Mouse (Mus musculus) heart, embryonic 15.5 days (tissue): Measurements from ENCODE around the gene Tnni3k. TPM values are rescaled to one million over a fixed set of nuclear protein-coding genes. Genes with fewer than 3 reads are reported as not detected.

Source experiments
- ATAC-seq: fragments of 200-750 bp; cut with Nextera tagmentation; replicated peaks from 2 replicates; pipeline ENCODE4 v1.8.0; 2017; ENCODE audit warnings: low read depth, moderate TSS enrichment; ENCODE audit not compliant: insufficient number of reproducible peaks, insufficient read depth, low FRiP score
- H3K27ac ChIP-seq: fragments of 300-500 bp; sonication (generic); 2 replicates; pipeline ENCODE4 v1.5.1; 2015; ENCODE audit warnings: mild to moderate bottlenecking, inconsistent platforms
- H3K27me3 ChIP-seq: fragments of 300-500 bp; sonication (generic); 2 replicates; pipeline ENCODE4 v1.6.1; 2015; ENCODE audit warnings: inconsistent platforms
- H3K36me3 ChIP-seq: fragments of 300-500 bp; sonication (generic); 2 replicates; pipeline ENCODE4 v1.6.1; 2015; ENCODE audit warnings: mild to moderate bottlenecking, inconsistent platforms
- H3K4me1 ChIP-seq: fragments of 300-500 bp; sonication (generic); replicated peaks from 2 replicates; pipeline ENCODE4 v1.6.1; 2015; ENCODE audit warnings: inconsistent platforms
- H3K4me2 ChIP-seq: fragments of 300-500 bp; sonication (generic); 2 replicates; pipeline ENCODE4 v1.6.1; 2015; ENCODE audit warnings: inconsistent platforms, mild to moderate bottlenecking, moderate library complexity
- H3K4me3 ChIP-seq: fragments of 300-500 bp; sonication (generic); 2 replicates; pipeline ENCODE4 v1.5.1; 2015; ENCODE audit warnings: mild to moderate bottlenecking, inconsistent platforms
- H3K9ac ChIP-seq: fragments of 300-500 bp; sonication (generic); 2 replicates; pipeline ENCODE4 v1.6.1; 2015; ENCODE audit warnings: mild to moderate bottlenecking, inconsistent platforms
- H3K9me3 ChIP-seq: fragments of 300-500 bp; sonication (generic); replicated peaks from 2 replicates; pipeline ENCODE4 v1.6.1; 2016; ENCODE audit warnings: inconsistent platforms
- WGBS: fragments of 180-500 bp; shearing (Covaris S2); methylation state at CpG from one replicate; pipeline ENCODE4 v1.1.7; 2015; ENCODE audit warnings: mixed read lengths; 5-methylcytosine and 5-hydroxymethylcytosine counted together
- polyA plus RNA-seq: library from polyadenylated mRNA; unstranded; fragments of >200 nt; fragmentation: Nextera tagmentation; extraction: Ambion mirVana; gene quantifications from 2 replicates; pipeline ENCODE4 v1.2.1, GENCODE M21; 2015

Gene Tnni3k
- polyA plus RNA-seq, 1 experiment from 2014 or later: 63.9 TPM

- H3K4me3 ChIP-seq: no peak overlapping the region
- no peak overlapping the region for H3K4me2 ChIP-seq
- ATAC-seq: no peak
- WGBS: 26% methylated on average over 1 of the region's 1 CpGs
- peaks cover 13% of the 10 kb centered on the region for H3K36me3 ChIP-seq
- H3K27me3 ChIP-seq: no peaks in the 10 kb centered on the region
- H3K4me1 ChIP-seq: peaks cover 19% of the 10 kb centered on the region
- no peaks in the 10 kb centered on the region for H3K9me3 ChIP-seq
- H3K27ac ChIP-seq: peak overlapping the region; percentile 68
- H3K9ac ChIP-seq: no peak overlapping the region
Observed at GRCm38 (mm10) chr3:155039012-155039836, 16.0 kb downstream of the Tnni3k start.

- Histone ChIP-seq H3K27ac (no peak overlapping the region), H3K4me3 (no peak overlapping the region), H3K4me2 (no peak overlapping the region), H3K9me3 (no peaks in the 10 kb centered on the region), H3K36me3 (peaks cover 21% of the 10 kb centered on the region), H3K27me3 (no peaks in the 10 kb centered on the region), H3K9ac (no peak overlapping the region), H3K4me1 (peaks cover 6% of the 10 kb centered on the region)
- no peak for ATAC-seq
- 78% methylated on average over 7 of the region's 7 CpGs for WGBS
Observed at GRCm38 (mm10) chr3:155034323-155034722, 20.9 kb downstream of the Tnni3k start.

GRCm38 (mm10) chr3:155030200-155030599 lies 25.0 kb downstream of the Tnni3k start:
- Histone ChIP-seq H3K27me3 (no peaks in the 10 kb centered on the region), H3K4me3 (no peak overlapping the region), H3K9me3 (no peaks in the 10 kb centered on the region), H3K9ac (no peak overlapping the region), H3K27ac (no peak overlapping the region), H3K4me1 (no peaks in the 10 kb centered on the region), H3K4me2 (no peak overlapping the region), H3K36me3 (peaks cover 18% of the 10 kb centered on the region; the same call in 1 of the 2 replicates)
- no peak for ATAC-seq
- 82% methylated on average over 9 of the region's 9 CpGs for WGBS

GRCm38 (mm10) chr3:155002781-155003180 lies 52.4 kb downstream of the Tnni3k start:
- Histone ChIP-seq H3K9ac (no peak overlapping the region), H3K4me3 (no peak overlapping the region), H3K27ac (no peak overlapping the region), H3K4me1 (no peaks in the 10 kb centered on the region), H3K4me2 (no peak overlapping the region), H3K9me3 (no peaks in the 10 kb centered on the region), H3K36me3 (no peaks in the 10 kb centered on the region), H3K27me3 (no peaks in the 10 kb centered on the region)
- ATAC-seq: no peak
- 77% methylated on average over 4 of the region's 4 CpGs for WGBS

- no peaks in the 10 kb centered on the region for H3K36me3 ChIP-seq
- no peaks in the 10 kb centered on the region for H3K27me3 ChIP-seq
- no peaks in the 10 kb centered on the region for H3K4me1 ChIP-seq
- ATAC-seq: no peak
- H3K4me3 ChIP-seq: no peak overlapping the region
- H3K4me2 ChIP-seq: no peak overlapping the region
- no peak overlapping the region for H3K27ac ChIP-seq
- no peaks in the 10 kb centered on the region for H3K9me3 ChIP-seq
- no peak overlapping the region for H3K9ac ChIP-seq
Observed at GRCm38 (mm10) chr3:155001056-155001455, 54.2 kb downstream of the Tnni3k start.

- no peaks in the 10 kb centered on the region for H3K4me1 ChIP-seq
- H3K27ac ChIP-seq: no peak overlapping the region
- no peak overlapping the region for H3K9ac ChIP-seq
- no peak for ATAC-seq
- H3K4me2 ChIP-seq: no peak overlapping the region
- H3K36me3 ChIP-seq: peaks cover 17% of the 10 kb centered on the region
- no peaks in the 10 kb centered on the region for H3K27me3 ChIP-seq
- H3K9me3 ChIP-seq: no peaks in the 10 kb centered on the region
- no peak overlapping the region for H3K4me3 ChIP-seq
Observed at GRCm38 (mm10) chr3:154992678-154993077, 62.5 kb downstream of the Tnni3k start.

- H3K36me3 ChIP-seq: peaks cover 11% of the 10 kb centered on the region
- H3K4me2 ChIP-seq: no peak overlapping the region
- H3K4me3 ChIP-seq: no peak overlapping the region
- no peaks in the 10 kb centered on the region for H3K9me3 ChIP-seq
- H3K4me1 ChIP-seq: no peaks in the 10 kb centered on the region
- H3K9ac ChIP-seq: no peak overlapping the region
- H3K27me3 ChIP-seq: no peaks in the 10 kb centered on the region
- no peak for ATAC-seq
- H3K27ac ChIP-seq: no peak overlapping the region
- whole genome bisulfite sequencing: 80% methylated on average over 7 of the region's 7 CpGs
Observed at GRCm38 (mm10) chr3:154979101-154979500, 76.1 kb downstream of the Tnni3k start.

- no peaks in the 10 kb centered on the region for H3K27me3 ChIP-seq
- H3K9ac ChIP-seq: no peak overlapping the region
- no peak overlapping the region for H3K4me3 ChIP-seq
- H3K27ac ChIP-seq: no peak overlapping the region
- no peaks in the 10 kb centered on the region for H3K4me1 ChIP-seq
- H3K36me3 ChIP-seq: no peaks in the 10 kb centered on the region
- WGBS: 56% methylated on average over 1 of the region's 1 CpGs
- no peak overlapping the region for H3K4me2 ChIP-seq
- no peak for ATAC-seq
- H3K9me3 ChIP-seq: no peaks in the 10 kb centered on the region
Observed at GRCm38 (mm10) chr3:154971626-154972025, 83.6 kb downstream of the Tnni3k start.

- no peak for ATAC-seq
- no peak overlapping the region for H3K27ac ChIP-seq
- 68% methylated on average over 2 of the region's 2 CpGs for WGBS
- no peak overlapping the region for H3K9ac ChIP-seq
- no peaks in the 10 kb centered on the region for H3K9me3 ChIP-seq
- H3K4me2 ChIP-seq: no peak overlapping the region
- H3K27me3 ChIP-seq: no peaks in the 10 kb centered on the region
- H3K4me1 ChIP-seq: no peaks in the 10 kb centered on the region
- no peaks in the 10 kb centered on the region for H3K36me3 ChIP-seq
- no peak overlapping the region for H3K4me3 ChIP-seq
Observed at GRCm38 (mm10) chr3:154970981-154971380, 84.2 kb downstream of the Tnni3k start.

GRCm38 (mm10) chr3:154961284-154961683 lies 93.9 kb downstream of the Tnni3k start:
- Histone ChIP-seq H3K4me2 (no peak overlapping the region), H3K27me3 (no peaks in the 10 kb centered on the region), H3K4me1 (no peaks in the 10 kb centered on the region), H3K27ac (no peak overlapping the region), H3K36me3 (peaks cover 35% of the 10 kb centered on the region; the same call in 1 of the 2 replicates), H3K4me3 (no peak overlapping the region), H3K9me3 (no peaks in the 10 kb centered on the region), H3K9ac (no peak overlapping the region)
- WGBS: 69% methylated on average over 3 of the region's 3 CpGs
- ATAC-seq: no peak

- no peaks in the 10 kb centered on the region for H3K4me1 ChIP-seq
- no peak for ATAC-seq
- H3K4me2 ChIP-seq: no peak overlapping the region
- 65% methylated on average over 2 of the region's 2 CpGs for WGBS
- no peak overlapping the region for H3K4me3 ChIP-seq
- H3K9ac ChIP-seq: no peak overlapping the region
- H3K27ac ChIP-seq: no peak overlapping the region
- no peaks in the 10 kb centered on the region for H3K27me3 ChIP-seq
- peaks cover 20% of the 10 kb centered on the region; the same call in 1 of the 2 replicates for H3K36me3 ChIP-seq
- H3K9me3 ChIP-seq: no peaks in the 10 kb centered on the region
Observed at GRCm38 (mm10) chr3:154953088-154953487, 102.1 kb downstream of the Tnni3k start.

- WGBS: 71% methylated on average over 2 of the region's 2 CpGs
- Histone ChIP-seq H3K4me2 (no peak overlapping the region), H3K27me3 (no peaks in the 10 kb centered on the region), H3K27ac (no peak overlapping the region), H3K36me3 (peaks cover 4% of the 10 kb centered on the region; the same call in 1 of the 2 replicates), H3K4me1 (no peaks in the 10 kb centered on the region), H3K9ac (no peak overlapping the region), H3K9me3 (no peaks in the 10 kb centered on the region), H3K4me3 (no peak overlapping the region)
- ATAC-seq: no peak
Observed at GRCm38 (mm10) chr3:154949551-154949950, 105.7 kb downstream of the Tnni3k start.
